Mouse (Mus musculus) cortical plate, adult 2 months (tissue): Measurements from ENCODE around the gene Cst12.
"Not testable (repeated sequence)": the region's sequence is repeated elsewhere in the genome, so short reads cannot be mapped to it uniquely, and the experiment has no call there.

ENCODE experiments used
- CTCF ChIP-seq: fragments of 200-500 bp; IDR thresholded peaks from 2 replicates; pipeline ENCODE4 v1.5.1; 2011; ENCODE audit warnings: mild to moderate bottlenecking, control low read depth, low read length; ENCODE audit not compliant: insufficient read depth; ENCODE audit errors: extremely low read depth
- POLR2A ChIP-seq: fragments of 200-500 bp; IDR thresholded peaks from 2 replicates; pipeline ENCODE4 v1.6.1; 2011; ENCODE audit warnings: mild to moderate bottlenecking, low read length, control low read depth; ENCODE audit not compliant: insufficient read depth; ENCODE audit errors: extremely low read depth

DNA sequence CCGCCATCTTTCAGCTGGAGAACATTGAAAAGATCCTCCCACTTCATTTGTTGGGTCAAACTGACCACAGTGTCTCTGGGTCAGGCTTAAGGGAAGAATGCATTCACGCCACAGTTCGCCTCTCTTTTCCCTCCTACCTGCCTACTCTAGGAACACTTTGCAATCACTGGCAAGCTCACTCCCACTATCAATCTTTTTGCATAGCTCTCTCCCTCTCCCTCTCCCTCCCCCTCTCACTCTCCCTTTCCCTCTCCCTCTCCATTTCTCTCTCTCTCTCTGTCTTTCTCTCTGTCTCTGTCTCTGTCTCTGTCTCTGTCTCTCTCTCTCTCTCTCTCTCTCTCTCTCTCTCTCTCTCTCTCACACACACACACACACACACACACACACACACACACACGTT, 17.8 kb upstream of the Cst12 start, which contains the start of gene Cst11:
- TF ChIP-seq CTCF, POLR2A: not testable (repeated sequence)
